Mouse (Mus musculus) cerebellum, postnatal 10 days (tissue): ENCODE results near the gene Rbbp8nl.
"Not testable (repeated sequence)": the region's sequence is repeated elsewhere in the genome, so short reads cannot be mapped to it uniquely, and the experiment has no call there.

Source experiments
- DNase-seq, 2 experiments: peaks; one replicate each; pipeline ENCODE4 v3.0.0; 2021; ENCODE audit warnings: mixed read lengths in 2 of 2

Gene Rbbp8nl

GRCm38 (mm10) chr2:180279321-180279720 is 10.4 kb downstream of the Rbbp8nl start:
- DNase-seq: no peak

GRCm38 (mm10) chr2:180277773-180278320 is 11.8 kb downstream of the Rbbp8nl start:
- DNase-seq: no peak

- DNase-seq: no peak
These were observed 12.8 kb downstream of the Rbbp8nl start for GRCm38 (mm10) chr2:180276851-180277259.

GRCm38 (mm10) chr2:180276385-180276784 is 13.3 kb downstream of the Rbbp8nl start:
- DNase-seq: no peak

GRCm38 (mm10) chr2:180275836-180276235 is 13.8 kb downstream of the Rbbp8nl start:
- DNase-seq: peak; percentile 93 to 95

GRCm38 (mm10) chr2:180274523-180274922 is 15.2 kb downstream of the Rbbp8nl start:
- DNase-seq: no peak

- DNase-seq: peak; percentile 94 to 97
These were observed 16.1 kb downstream of the Rbbp8nl start, which contains the start of gene Cables2 for GRCm38 (mm10) chr2:180273394-180274244. Cables2 (minus strand) TSS chr2:180273496.

- peak; percentile 66 to 67 for DNase-seq
These were observed 16.8 kb downstream of the Rbbp8nl start for GRCm38 (mm10) chr2:180272884-180273321.

GRCm38 (mm10) chr2:180271804-180272395 is 17.8 kb downstream of the Rbbp8nl start:
- DNase-seq: peak in 1 of 2 experiments; percentile 38

GRCm38 (mm10) chr2:180270537-180271255 is 19.0 kb downstream of the Rbbp8nl start:
- DNase-seq: no peak

- no peak for DNase-seq
These were observed 20.4 kb downstream of the Rbbp8nl start for GRCm38 (mm10) chr2:180269329-180269728.

- DNase-seq: no peak
These were observed 21.7 kb downstream of the Rbbp8nl start for GRCm38 (mm10) chr2:180267955-180268354.

- DNase-seq: no peak
These were observed 26.8 kb downstream of the Rbbp8nl start for GRCm38 (mm10) chr2:180262891-180263290.

- no peak for DNase-seq
These were observed 27.2 kb downstream of the Rbbp8nl start for GRCm38 (mm10) chr2:180262441-180262840.

GRCm38 (mm10) chr2:180261901-180262300 is 27.8 kb downstream of the Rbbp8nl start:
- DNase-seq: no peak

- no peak for DNase-seq
These were observed 28.8 kb downstream of the Rbbp8nl start for GRCm38 (mm10) chr2:180260610-180261480.

- DNase-seq: not testable (repeated sequence)
These were observed 29.7 kb downstream of the Rbbp8nl start for GRCm38 (mm10) chr2:180259826-180260609.

- not testable (repeated sequence) for DNase-seq
These were observed 30.7 kb downstream of the Rbbp8nl start for GRCm38 (mm10) chr2:180258951-180259484.

- no peak for DNase-seq
These were observed 31.5 kb downstream of the Rbbp8nl start for GRCm38 (mm10) chr2:180257963-180258865.
